Mouse (Mus musculus) kidney, postnatal 14 days (tissue): ENCODE measurements around the gene Psmg4.

ENCODE experiments used
- DNase-seq: peaks from one replicate; pipeline ENCODE4 v3.0.0; 2022; ENCODE audit warnings: mixed read lengths

Gene Psmg4

GRCm38 (mm10) chr13:34148767-34149392, 13.9 kb upstream of the Psmg4 start:
- DNase-seq = peak; percentile 71

- no peak for DNase-seq
These were observed 13.1 kb upstream of the Psmg4 start for GRCm38 (mm10) chr13:34149463-34150176.

GRCm38 (mm10) chr13:34150271-34151027, 12.3 kb upstream of the Psmg4 start:
- DNase-seq = no peak

GRCm38 (mm10) chr13:34151425-34151824, 11.3 kb upstream of the Psmg4 start:
- no peak for DNase-seq

GRCm38 (mm10) chr13:34152695-34153094, 10.1 kb upstream of the Psmg4 start:
- DNase-seq = peak; percentile 46

GRCm38 (mm10) chr13:34153254-34154011, 9.3 kb upstream of the Psmg4 start:
- no peak for DNase-seq

DNA sequence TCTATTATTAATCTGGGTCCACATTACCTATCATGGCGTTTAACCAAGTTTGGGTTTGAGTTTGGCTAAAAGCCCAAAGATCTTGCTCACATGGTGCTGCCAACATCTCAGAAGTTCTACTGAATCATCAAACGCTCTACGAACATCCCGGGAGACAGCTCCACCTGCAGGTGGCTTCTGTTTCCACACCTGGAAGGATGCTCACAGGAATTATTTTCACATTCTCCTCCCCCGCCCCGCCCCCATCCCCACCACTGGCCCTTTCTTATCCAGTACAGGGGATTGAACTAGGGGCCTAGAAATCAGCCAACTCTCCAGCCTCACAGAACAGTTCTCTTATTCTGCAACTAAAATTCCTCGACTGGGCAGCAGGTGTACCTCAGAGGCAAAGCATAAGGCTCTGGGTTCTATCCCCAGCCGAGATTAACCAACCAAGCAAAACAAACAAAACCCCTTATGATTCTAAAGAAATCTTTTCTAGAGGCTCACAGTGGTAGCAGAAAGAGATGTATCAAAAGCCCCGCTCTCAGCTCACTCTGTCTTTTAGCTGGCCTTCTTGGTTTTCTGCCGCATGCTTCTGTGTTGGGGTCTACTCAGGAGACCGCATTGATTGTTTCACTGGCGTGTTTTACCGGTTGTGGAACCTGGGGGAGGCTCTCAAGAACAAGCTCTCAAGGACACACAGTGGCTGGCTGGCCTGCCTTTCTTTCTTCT, 8.4 kb upstream of the Psmg4 start:
- peak; percentile 87 for DNase-seq

GRCm38 (mm10) chr13:34154931-34155272, 7.9 kb upstream of the Psmg4 start:
- DNase-seq = peak; percentile 80

- DNase-seq = no peak
These were observed 6.5 kb upstream of the Psmg4 start for GRCm38 (mm10) chr13:34156133-34156839.

DNA sequence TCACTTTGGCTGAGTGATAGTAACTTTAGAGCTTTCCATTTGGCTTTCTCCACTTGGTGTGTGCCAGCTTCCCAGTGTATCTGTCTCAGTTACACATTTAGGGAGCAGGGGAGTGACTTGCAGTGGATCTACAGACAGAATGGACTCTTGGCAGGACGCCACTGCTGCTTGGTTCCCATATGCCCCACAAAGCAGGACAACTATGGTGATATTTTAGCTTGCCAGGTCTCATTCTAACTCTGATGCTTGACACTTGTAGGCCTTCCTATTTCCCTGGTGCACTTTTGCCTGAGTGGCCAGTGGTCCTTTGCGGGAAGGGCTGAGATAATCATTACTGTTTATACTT, 6.0 kb upstream of the Psmg4 start:
- DNase-seq = peak; percentile 37

- DNase-seq = no peak
These were observed 5.1 kb upstream of the Psmg4 start for GRCm38 (mm10) chr13:34157596-34158157.

DNA sequence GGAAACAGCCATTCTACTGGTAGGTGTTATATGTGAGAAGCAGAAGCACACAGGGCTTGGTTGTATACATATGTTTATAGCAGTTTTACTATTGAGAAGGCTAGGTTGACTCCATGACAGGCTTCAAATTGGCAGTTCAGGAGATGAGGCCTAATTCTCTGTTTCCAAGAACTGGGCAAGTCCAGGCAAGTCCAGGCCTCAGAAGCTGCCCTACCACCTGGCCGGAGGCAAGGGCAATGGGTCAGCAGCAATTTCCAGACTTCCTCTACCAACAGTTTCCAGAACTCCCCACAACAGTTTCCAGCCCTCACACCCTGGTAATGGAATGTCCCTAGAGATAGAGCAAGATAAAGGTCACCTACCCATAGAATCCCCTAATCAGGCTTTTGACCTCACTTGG, 2.8 kb upstream of the Psmg4 start:
- no peak for DNase-seq

DNA sequence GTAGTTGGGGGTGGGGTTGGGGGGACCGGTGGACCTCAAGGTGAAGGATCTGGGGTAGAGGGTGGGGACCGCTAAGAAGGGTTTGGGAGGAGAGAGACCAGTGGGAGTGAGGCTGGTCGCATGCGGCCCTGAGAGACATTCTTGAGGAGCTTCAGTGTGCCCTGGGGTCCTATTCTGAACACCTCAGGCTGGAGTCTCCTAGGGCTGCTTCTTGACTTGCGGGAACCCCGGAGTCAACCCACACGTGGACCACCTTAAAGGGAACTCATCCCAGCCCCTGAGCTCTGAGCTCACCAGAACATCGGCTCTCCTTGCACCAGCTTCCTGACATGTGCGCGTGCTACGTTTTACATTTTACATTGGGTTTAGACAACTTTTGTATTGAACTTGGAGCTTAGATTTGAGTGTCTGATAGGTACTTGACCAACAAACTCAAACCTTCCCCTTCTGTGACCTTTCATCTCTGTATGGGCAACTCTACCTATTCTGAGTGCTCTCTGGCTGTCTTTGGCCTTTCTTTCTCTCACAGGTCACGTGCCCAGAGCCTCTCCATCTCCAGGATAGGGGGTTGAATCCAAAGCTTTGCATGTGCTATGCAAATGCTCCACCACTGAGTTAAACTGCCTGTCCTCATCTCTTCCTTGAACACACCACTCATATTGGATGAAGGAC, 676 bp downstream of the Psmg4 start:
- DNase-seq = no peak

GRCm38 (mm10) chr13:34174025-34174424, 11.3 kb downstream of the Psmg4 start:
- DNase-seq = no peak

DNA sequence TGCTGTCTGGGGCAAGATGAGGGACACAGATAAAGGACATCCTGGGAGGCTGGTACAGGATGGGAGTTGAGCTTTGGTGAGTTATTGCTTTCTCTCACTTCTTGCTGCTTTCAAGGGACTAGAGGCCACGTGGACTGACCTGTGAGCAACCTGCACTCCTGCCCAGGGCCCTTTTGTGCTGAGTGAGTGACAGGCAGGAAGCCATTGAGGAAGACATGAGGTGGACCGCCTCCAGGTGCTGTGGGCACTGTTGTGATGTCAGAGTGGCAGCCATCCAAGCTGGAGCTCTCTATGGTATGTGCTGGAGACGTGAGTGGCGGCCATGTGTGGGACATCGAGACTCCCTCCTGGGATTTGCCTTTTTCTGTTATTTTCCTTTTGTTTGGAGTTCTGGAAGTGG, 18.9 kb downstream of the Psmg4 start:
- no peak for DNase-seq

DNA sequence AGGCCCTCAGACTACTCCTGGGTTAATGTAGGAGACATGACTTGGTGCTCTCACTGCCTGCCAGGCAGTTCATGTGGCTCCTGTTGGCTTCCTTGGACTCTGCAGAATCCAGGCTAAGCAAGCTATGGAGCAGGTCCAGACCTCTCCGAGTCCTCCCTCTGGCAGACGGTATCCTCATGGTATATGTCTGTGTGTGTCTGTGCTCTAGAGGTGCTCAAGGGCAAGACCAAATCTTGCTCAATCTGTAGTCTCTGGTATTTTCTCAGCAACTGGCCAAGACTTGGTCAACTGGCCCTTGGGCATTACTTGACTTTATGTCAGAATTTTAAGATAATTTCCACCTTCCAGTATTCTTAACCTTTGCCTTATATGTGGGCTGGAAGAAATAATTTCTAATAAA, 22.6 kb downstream of the Psmg4 start:
- DNase-seq = no peak

GRCm38 (mm10) chr13:34187571-34187970, 24.8 kb downstream of the Psmg4 start:
- peak; percentile 83 for DNase-seq

DNA sequence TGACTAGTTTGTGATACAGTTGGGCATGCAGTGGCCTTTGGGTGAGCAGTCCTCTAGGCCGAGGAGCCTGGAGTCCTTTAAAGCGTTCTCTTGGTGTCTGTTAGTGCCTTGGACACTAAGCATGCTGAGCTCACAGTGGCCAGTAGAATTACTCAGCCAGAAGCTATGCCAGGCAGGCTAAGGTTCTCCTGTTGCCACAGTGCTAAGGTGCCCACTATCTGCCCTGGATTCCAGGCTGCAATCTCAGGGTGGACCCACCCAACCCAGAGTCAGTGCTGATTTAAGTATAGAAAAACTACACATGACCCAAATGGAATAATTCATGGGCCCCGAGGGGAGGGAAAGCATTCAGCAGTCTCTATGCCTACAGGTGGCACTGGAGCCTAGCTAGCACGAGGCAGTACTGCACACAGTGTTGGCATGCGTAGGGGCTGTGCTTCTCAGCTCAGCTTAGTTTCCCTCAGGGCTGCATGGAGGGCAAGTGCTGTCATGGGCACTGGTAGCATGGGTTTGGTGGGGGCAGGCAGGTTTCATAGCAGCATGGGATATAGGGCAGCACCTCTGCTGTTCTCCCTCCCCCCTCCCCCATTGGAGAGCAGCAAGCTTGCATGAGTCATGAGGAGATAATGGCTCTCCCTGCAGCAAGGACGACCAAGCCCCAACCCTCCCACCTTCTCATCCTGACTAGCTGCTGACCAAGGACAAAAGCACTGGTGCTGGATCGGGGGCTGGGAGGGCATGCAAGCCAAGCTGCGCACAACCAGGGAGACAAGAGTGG, 29.8 kb downstream of the Psmg4 start:
- DNase-seq = peak; percentile 30

DNA sequence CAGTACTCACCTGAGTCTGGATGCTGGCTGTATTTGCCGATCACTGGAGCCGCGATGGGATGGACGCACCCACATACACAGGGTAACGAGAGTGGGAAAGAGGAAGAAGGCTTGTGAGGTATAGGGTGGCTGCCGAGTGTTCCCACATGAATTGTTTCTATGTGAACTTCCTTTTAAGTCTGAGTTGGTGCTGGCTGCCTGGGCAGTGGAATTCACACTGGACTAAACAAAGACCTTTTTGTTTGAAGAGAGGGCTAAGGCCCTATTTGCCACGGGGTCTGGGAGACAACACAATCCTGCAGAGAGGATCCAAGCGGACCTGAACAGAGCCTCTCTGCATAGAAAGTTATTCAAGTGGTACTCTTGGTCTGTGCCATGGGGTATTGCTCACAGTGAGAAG, 30.6 kb downstream of the Psmg4 start:
- no peak for DNase-seq

DNA sequence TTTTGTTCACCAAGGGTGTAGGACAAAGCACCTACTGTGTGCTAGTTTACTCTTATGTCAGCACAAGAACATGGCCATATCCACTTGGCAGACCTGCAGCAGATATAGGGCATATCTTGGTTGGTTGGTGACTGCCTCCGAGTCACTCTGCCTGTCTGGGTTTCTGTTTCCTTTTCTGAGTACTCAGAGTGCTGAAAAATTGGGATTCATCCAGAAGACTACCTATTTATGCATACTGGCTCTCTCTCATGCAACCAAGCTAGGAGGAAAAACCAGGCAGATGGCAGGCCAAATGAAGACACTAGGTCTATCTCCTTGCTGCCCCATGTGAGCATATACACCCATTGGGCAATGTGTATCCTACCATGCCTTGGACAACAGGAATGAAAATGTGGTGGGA, 32.9 kb downstream of the Psmg4 start:
- DNase-seq = no peak
